Mouse (Mus musculus) small intestine, adult 2 months (tissue): Measurements from ENCODE around the gene Wdr90.

Experiments used
- CTCF ChIP-seq: fragments of 200-500 bp; IDR thresholded peaks from 2 replicates; pipeline ENCODE4 v1.5.1; 2012; ENCODE audit warnings: low read depth, mild to moderate bottlenecking, control low read depth, inconsistent platforms, low read length, moderate library complexity, mixed read lengths; ENCODE audit not compliant: insufficient replicate concordance, insufficient read length; ENCODE audit errors: extremely low read depth
- POLR2A ChIP-seq: fragments of 200-500 bp; IDR thresholded peaks from 2 replicates; pipeline ENCODE4 v1.6.1; 2012; ENCODE audit warnings: low read depth, mild to moderate bottlenecking, control low read depth, inconsistent platforms, low read length, moderate library complexity

- TF ChIP-seq CTCF (no peak), POLR2A (no peak)
Measured at GRCm38 (mm10) chr17:25835301-25835700, 26.0 kb downstream of the Wdr90 start.
